Mouse (Mus musculus) C2C12 (cell line): Measurements from ENCODE around the gene Slc16a8.

ENCODE experiments used
- CTCF ChIP-seq: IDR thresholded peaks from one replicate; pipeline ENCODE4 v1.5.1; 2011; ENCODE audit not compliant: control insufficient read depth, insufficient read depth, insufficient read length
- MAX ChIP-seq: IDR thresholded peaks from one replicate; pipeline ENCODE4 v1.6.1; 2011; ENCODE audit warnings: mild to moderate bottlenecking, control low read depth
- USF1 ChIP-seq: IDR thresholded peaks from one replicate; pipeline ENCODE4 v1.6.1; 2011; ENCODE audit warnings: low read depth, mild to moderate bottlenecking, control low read depth, moderate library complexity

- TF ChIP-seq CTCF = no peak
- TF ChIP-seq MAX = no peak
- TF ChIP-seq USF1 = no peak
These were observed 30.9 kb downstream of the Slc16a8 start for GRCm38 (mm10) chr15:79223641-79224040.
